Mouse (Mus musculus): ENCODE measurements around the gene Izumo2. TPM values are rescaled to one million over a fixed set of nuclear protein-coding genes. Genes with fewer than 3 reads are reported as not detected.

Izumo2 gene
- total and polyA plus RNA-seq, 3 experiments: not detected

DNA sequence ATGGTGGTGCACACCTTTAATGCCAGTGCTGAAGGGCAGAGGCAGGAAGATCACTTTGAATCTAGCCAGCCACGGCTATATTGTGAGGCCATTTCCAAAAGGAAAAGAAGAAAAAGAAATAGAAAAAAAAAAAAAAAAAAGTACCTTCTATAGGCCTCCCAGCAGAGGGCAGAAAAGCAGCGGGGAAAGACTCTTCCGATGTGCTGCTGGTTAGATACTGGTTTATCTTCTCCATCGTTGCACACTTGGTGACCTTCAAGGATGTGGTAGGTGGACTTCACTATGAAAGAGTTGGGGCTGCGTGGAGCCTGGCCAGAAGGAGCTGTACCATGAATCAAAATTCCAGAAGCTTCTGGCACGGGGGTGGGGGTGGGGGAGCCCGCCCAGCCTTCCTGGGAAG lies 15.8 kb downstream of the Izumo2 start (continued):
- no peak for TF ChIP-seq CHD1 (IDR thresholded peaks at IDR 0.05; ENCODE audit: low read depth, low read length)
- no peak for TF ChIP-seq MAX (IDR thresholded peaks at IDR 0.05; ENCODE audit: low read length)
- TF ChIP-seq NRF1 (IDR thresholded peaks at IDR 0.05; ENCODE audit: low read depth, low read length): no peak
- TF ChIP-seq HCFC1 (IDR thresholded peaks at IDR 0.05; ENCODE audit: low read depth, low read length): no peak
- TF ChIP-seq ZNF384 (IDR thresholded peaks at IDR 0.05; ENCODE audit: low read depth, low read length): peak; percentile 99
- TF ChIP-seq USF2 (conservative IDR thresholded peaks at IDR 0.05; ENCODE audit: low read depth, low read length): no peak
- no peak for TF ChIP-seq GABPA (IDR thresholded peaks at IDR 0.05; ENCODE audit: insufficient replicate concordance, low read depth, low read length)
- TF ChIP-seq TBP (conservative IDR thresholded peaks at IDR 0.05; ENCODE audit: low read depth, low read length): no peak
- no peak for TF ChIP-seq ETS1 (conservative IDR thresholded peaks at IDR 0.05; ENCODE audit: low read depth, low read length)

DNA sequence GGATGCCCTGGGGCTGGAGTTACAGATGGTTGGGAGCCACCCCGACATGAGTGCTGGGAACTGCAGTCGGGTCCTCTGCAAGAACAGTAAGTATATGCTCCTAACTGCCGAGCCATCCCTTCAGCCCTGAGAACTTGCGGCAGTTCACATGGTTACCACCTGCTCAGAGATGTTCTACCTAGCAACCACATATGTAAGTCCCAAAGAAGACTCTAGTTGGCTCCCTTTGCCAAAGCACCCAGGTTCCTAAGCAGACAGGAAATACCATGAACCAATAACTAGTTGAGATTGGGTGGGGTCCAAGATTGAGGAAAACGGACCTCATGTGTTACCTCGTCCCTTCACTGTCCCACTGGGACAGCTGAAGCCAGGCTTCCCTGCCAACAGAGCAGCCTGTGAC lies 17.8 kb downstream of the Izumo2 start:
- TF ChIP-seq UBTF (IDR thresholded peaks at IDR 0.05; ENCODE audit: low read depth, low read length) (no peak), SMC3 (IDR thresholded peaks at IDR 0.05; ENCODE audit: low read depth, low read length) (no peak), TCF12 (IDR thresholded peaks at IDR 0.05; ENCODE audit: low read depth, low read length) (no peak), EP300 (IDR thresholded peaks at IDR 0.05; ENCODE audit: low read length) (no peak), POLR2AphosphoS2 (IDR thresholded peaks at IDR 0.05; ENCODE audit: low read depth, low read length) (no peak), E2F4 (IDR thresholded peaks at IDR 0.05; ENCODE audit: insufficient replicate concordance, low read depth, low read length) (no peak), JUN (IDR thresholded peaks at IDR 0.05; ENCODE audit: insufficient read depth, low read depth, low read length) (no peak), ZKSCAN1 (IDR thresholded peaks at IDR 0.05; ENCODE audit: borderline replicate concordance, low read depth, low read length) (no peak), JUND (conservative IDR thresholded peaks at IDR 0.05; ENCODE audit: low read depth, low read length) (no peak), ELF1 (IDR thresholded peaks at IDR 0.05; ENCODE audit: low read depth, low read length) (0 out of 2 replicates have a peak, but pooled peaks have one; percentile 17), CHD2 (IDR thresholded peaks at IDR 0.05; ENCODE audit: low read length) (peak; percentile 76), SIN3A (IDR thresholded peaks at IDR 0.05; ENCODE audit: low read length) (no peak), USF1 (IDR thresholded peaks at IDR 0.05; ENCODE audit: low read depth, low read length) (no peak)
- Histone ChIP-seq H3K27me3 (replicated peaks) (no peaks in the 10 kb centered on the region), H3K9me3 (replicated peaks; ENCODE audit: low read length) (peaks cover 11% of the 10 kb centered on the region), H3K4me2 (ENCODE audit: insufficient read depth, low read depth, poor library complexity, severe bottlenecking) (no peak overlapping the region), H3K4me1 (ENCODE audit: control insufficient read depth in 1 of 2, insufficient read depth in 2 of 2) (peaks cover 4 to 9% of the 10 kb centered on the region in 2 experiments), H3K27ac (ENCODE audit: insufficient read depth, low read depth) (no peak overlapping the region), H3K79me2 (replicated peaks; ENCODE audit: control insufficient read depth, extremely low read depth, insufficient read depth, poor library complexity, severe bottlenecking) (no peaks in the 10 kb centered on the region), H3K9ac (ENCODE audit: insufficient read depth, low read depth) (no peak overlapping the region), H3K36me3 (replicated peaks in 1 of 2; ENCODE audit: control insufficient read depth in 1 of 2, insufficient read depth in 1 of 2, low read length in 1 of 2) (peaks cover 0 to 12% of the 10 kb centered on the region in 2 experiments), H3K4me3 (replicated peaks in 1 of 3; ENCODE audit: low read depth in 2 of 3, low read length in 2 of 3, poor library complexity in 1 of 3) (no peak overlapping the region)
- dilution Hi-C loops (cut with MboI; ENCODE audit: extremely low pct_ligation_motif_present, extremely low pct_unique_long_range_greater_than_20kb, low sequenced_read_pairs) (no loop called here), in situ Hi-C loops (cut with MboI; ENCODE audit: low pct_ligation_motif_present, low pct_unique_long_range_greater_than_20kb, low sequenced_read_pairs) (no loop called here)
- peak; percentile 57 for DNase-seq (ENCODE audit: extremely low read depth)
